Mouse (Mus musculus) right cerebral cortex, adult 2 months (tissue): Measurements from ENCODE around the gene Il20ra.
"Not testable (repeated sequence)": the region's sequence is repeated elsewhere in the genome, so short reads cannot be mapped to it uniquely, and the experiment has no call there.

ENCODE experiments used
- DNase-seq, 2 experiments: peaks; one replicate each; pipeline ENCODE4 v3.0.0; 2021 to 2022; ENCODE audit warnings: low spot score in 2 of 2

Il20ra gene

GRCm38 (mm10) chr10:19712421-19712836, at the start of gene Il20ra:
Il20ra (plus strand) TSS chr10:19712570.
- DNase-seq = peak; percentile 65 to 75

- DNase-seq = no peak
These were observed 43.4 kb upstream of the Il20ra start for GRCm38 (mm10) chr10:19668973-19669372.

GRCm38 (mm10) chr10:19672015-19672414, 40.4 kb upstream of the Il20ra start:
- no peak for DNase-seq

- DNase-seq = no peak
These were observed 39.2 kb upstream of the Il20ra start for GRCm38 (mm10) chr10:19673146-19673545.

GRCm38 (mm10) chr10:19687686-19688085, 24.7 kb upstream of the Il20ra start:
- no peak for DNase-seq

- no peak for DNase-seq
These were observed 21.1 kb upstream of the Il20ra start for GRCm38 (mm10) chr10:19691287-19691686.

- DNase-seq = no peak
These were observed 20.6 kb upstream of the Il20ra start for GRCm38 (mm10) chr10:19691771-19692170.

- DNase-seq = no peak
These were observed 20.0 kb upstream of the Il20ra start for GRCm38 (mm10) chr10:19692332-19692731.

GRCm38 (mm10) chr10:19692988-19693387, 19.4 kb upstream of the Il20ra start:
- DNase-seq = peak; percentile 22 to 30

- DNase-seq = no peak
These were observed 18.7 kb upstream of the Il20ra start for GRCm38 (mm10) chr10:19693629-19694028.

- no peak for DNase-seq
These were observed 13.0 kb upstream of the Il20ra start for GRCm38 (mm10) chr10:19699331-19699730.

GRCm38 (mm10) chr10:19704445-19704844, 7.9 kb upstream of the Il20ra start:
- DNase-seq = no peak

- DNase-seq = no peak
These were observed 4.6 kb upstream of the Il20ra start for GRCm38 (mm10) chr10:19707768-19708167.

- no peak for DNase-seq
These were observed 3.9 kb upstream of the Il20ra start for GRCm38 (mm10) chr10:19708277-19709070.

- DNase-seq = no peak
These were observed 1.4 kb upstream of the Il20ra start for GRCm38 (mm10) chr10:19711020-19711419.

GRCm38 (mm10) chr10:19711551-19712171, 709 bp upstream of the Il20ra start:
- DNase-seq = no peak

GRCm38 (mm10) chr10:19718627-19719026, 6.3 kb downstream of the Il20ra start:
- DNase-seq = no peak

GRCm38 (mm10) chr10:19722320-19722719, 9.9 kb downstream of the Il20ra start:
- no peak for DNase-seq

- DNase-seq = no peak
These were observed 11.9 kb downstream of the Il20ra start for GRCm38 (mm10) chr10:19724158-19724832.

- not testable (repeated sequence) for DNase-seq
These were observed 26.1 kb downstream of the Il20ra start for GRCm38 (mm10) chr10:19738442-19738841.

GRCm38 (mm10) chr10:19745662-19746061, 33.3 kb downstream of the Il20ra start:
- no peak for DNase-seq

- DNase-seq = no peak
These were observed 33.8 kb downstream of the Il20ra start for GRCm38 (mm10) chr10:19746156-19746555.

- no peak for DNase-seq
These were observed 35.3 kb downstream of the Il20ra start for GRCm38 (mm10) chr10:19747661-19748060.
